Mouse (Mus musculus) urinary bladder, postnatal 14 days (tissue): Measurements from ENCODE around the gene Olfr1057.
"Not testable (repeated sequence)": the region's sequence is repeated elsewhere in the genome, so short reads cannot be mapped to it uniquely, and the experiment has no call there.

Experiments used
- DNase-seq: peaks from one replicate; pipeline ENCODE4 v3.0.0; 2021; ENCODE audit warnings: low spot score

Gene Olfr1057

GRCm38 (mm10) chr2:86378293-86378692 lies at the start of gene Olfr1057:
Gene Olfr1057 (minus strand): TSS chr2:86378393.
- DNase-seq = no peak

GRCm38 (mm10) chr2:86426649-86427048 lies 48.5 kb upstream of the Olfr1057 start, which contains the start of gene Olfr1062:
Gene Olfr1062 (minus strand): TSS chr2:86426749.
- DNase-seq = not testable (repeated sequence)

- no peak for DNase-seq
Observed at GRCm38 (mm10) chr2:86413950-86414349, 35.8 kb upstream of the Olfr1057 start, which contains the start of gene Olfr1061. Gene Olfr1061 (minus strand): TSS chr2:86414050.

- no peak for DNase-seq
Observed at GRCm38 (mm10) chr2:86395114-86395513, 16.9 kb upstream of the Olfr1057 start.

GRCm38 (mm10) chr2:86388461-86388860 lies 10.3 kb upstream of the Olfr1057 start, which contains the start of gene Olfr1058:
Gene Olfr1058 (minus strand): TSS chr2:86388561.
- not testable (repeated sequence) for DNase-seq

GRCm38 (mm10) chr2:86366342-86366741 lies 11.9 kb downstream of the Olfr1057 start:
- not testable (repeated sequence) for DNase-seq

GRCm38 (mm10) chr2:86362369-86362768 lies 15.8 kb downstream of the Olfr1057 start, which contains the start of gene Olfr1056:
Gene Olfr1056 (minus strand): TSS chr2:86362469.
- no peak for DNase-seq

GRCm38 (mm10) chr2:86351751-86352150 lies 26.4 kb downstream of the Olfr1057 start:
- not testable (repeated sequence) for DNase-seq

GRCm38 (mm10) chr2:86350184-86350583 lies 28.0 kb downstream of the Olfr1057 start, which contains the start of gene Olfr1055:
Gene Olfr1055 (minus strand): TSS chr2:86350284.
- no peak for DNase-seq

- DNase-seq = no peak
Observed at GRCm38 (mm10) chr2:86335333-86335732, 42.9 kb downstream of the Olfr1057 start, which contains the start of gene Olfr1054. Gene Olfr1054 (minus strand): TSS chr2:86335433.
